In genomic region chr15:101041966-101042365, GRCm38 (mm10) we compare ENCODE assay signal across 13 mouse cellular contexts. TPM values are rescaled to one million over a fixed set of nuclear protein-coding genes. Genes with fewer than 3 reads are reported as not detected.
DNase-seq lines count a peak whose midpoint lies in the region; TF ChIP-seq lines count a peak whose summit lies in the region.
"Had no signal": no experiment of that assay in that cellular context is flagged by ENCODE, and none has a peak within 500 bp of the region (broad histone marks: within the 10 kb centered on the region; RNA-seq: fewer than 3 reads in every experiment).

No protein-coding gene starts in this region.

- TF ChIP-seq CTCF in layer of hippocampus, adult 2 months (conservative IDR thresholded peaks at IDR 0.05) = peak; percentile 32

- H3K27ac ChIP-seq in layer of hippocampus, adult 2 months = no peak overlapping the region
- H3K27ac ChIP-seq: embryonic facial prominence, embryonic 13.5 days; embryonic facial prominence, embryonic 15.5 days; forebrain, embryonic 10.5 days; forebrain, embryonic 12.5 days had no signal

- DNase-seq in cerebellum, postnatal 14 days = peak; percentile 41 to 50
- no peak for DNase-seq in cerebellum, postnatal 4 days (ENCODE audit: low spot score in 2 of 2)
- no peak for DNase-seq in layer of hippocampus, adult 2 months (ENCODE audit: low spot score in 2 of 2)
- no peak for DNase-seq in layer of hippocampus, adult 9-11 months

- H3K4me3 ChIP-seq in layer of hippocampus, adult 2 months = no peak overlapping the region
- H3K4me3 ChIP-seq: embryonic facial prominence, embryonic 13.5 days; embryonic facial prominence, embryonic 15.5 days; erythroblast, embryonic 14.5 days; forebrain, embryonic 10.5 days; forebrain, embryonic 12.5 days had no signal

RNA-seq across cellular contexts. Expression of gene Gm47841, which starts 5.2 kb away (rescaled TPM):
- total RNA-seq in layer of hippocampus, adult 2 months (2021) = not detected
- total RNA-seq: adrenal gland, postnatal 25 days; common myeloid progenitor, adult 5-6 weeks; ES-E14; MEL had no signal

RNA-seq across cellular contexts. Expression of gene Fignl2, which starts 36.4 kb away (rescaled TPM):
- 1 to 10 TPM; 1.1 to 1.7 TPM for total RNA-seq in layer of hippocampus, adult 2 months (2021)
- total RNA-seq: common myeloid progenitor, adult 5-6 weeks; MEL had no signal

Comparison
In these comparisons a context has a peak if more than half of its experiments do, and no peak if none do; other contexts are left out.
1. DNase-seq: peak in cerebellum, postnatal 14 days (2 of 2); none in cerebellum, postnatal 4 days (0 of 2), layer of hippocampus, adult 2 months (0 of 2) and layer of hippocampus, adult 9-11 months (single experiment).